Mouse (Mus musculus) embryonic fibroblast, embryonic 13.5 days (primary cell): ENCODE data around the gene Ccdc138. TPM values are rescaled to one million over a fixed set of nuclear protein-coding genes. Genes with fewer than 3 reads are reported as not detected.

Experiments
- H3K27ac ChIP-seq: 2 replicates; pipeline ENCODE4 v1.5.1; 2012; ENCODE audit warnings: low read length, control low read depth, inconsistent platforms; ENCODE audit not compliant: insufficient read depth
- H3K4me1 ChIP-seq: 2 replicates; pipeline ENCODE4 v1.6.1; 2011; ENCODE audit warnings: low read length; ENCODE audit not compliant: control insufficient read depth, insufficient read depth
- H3K4me3 ChIP-seq: 2 replicates; pipeline ENCODE4 v1.5.1; 2011; ENCODE audit warnings: mild to moderate bottlenecking, control low read depth, low read length; ENCODE audit not compliant: insufficient read depth
- CTCF ChIP-seq: IDR thresholded peaks from 2 replicates; pipeline ENCODE4 v1.5.1; 2011; ENCODE audit warnings: mild to moderate bottlenecking, control low read depth, low read length, moderate library complexity, borderline replicate concordance; ENCODE audit not compliant: insufficient read depth
- POLR2A ChIP-seq: IDR thresholded peaks from 2 replicates; pipeline ENCODE4 v1.6.1; 2011; ENCODE audit warnings: low read depth, mild to moderate bottlenecking, control low read depth, low read length, moderate library complexity
- polyA plus RNA-seq: library from polyadenylated mRNA; stranded (reverse); fragments of >200 nt; gene quantifications from 2 replicates; pipeline ENCODE4 v1.2.4, GENCODE M21; 2011; ENCODE audit warnings: low read depth; ENCODE audit not compliant: missing spikeins, insufficient read length

Gene Ccdc138
- 1.7 and 3.5 TPM in 2 replicates for polyA plus RNA-seq

DNA sequence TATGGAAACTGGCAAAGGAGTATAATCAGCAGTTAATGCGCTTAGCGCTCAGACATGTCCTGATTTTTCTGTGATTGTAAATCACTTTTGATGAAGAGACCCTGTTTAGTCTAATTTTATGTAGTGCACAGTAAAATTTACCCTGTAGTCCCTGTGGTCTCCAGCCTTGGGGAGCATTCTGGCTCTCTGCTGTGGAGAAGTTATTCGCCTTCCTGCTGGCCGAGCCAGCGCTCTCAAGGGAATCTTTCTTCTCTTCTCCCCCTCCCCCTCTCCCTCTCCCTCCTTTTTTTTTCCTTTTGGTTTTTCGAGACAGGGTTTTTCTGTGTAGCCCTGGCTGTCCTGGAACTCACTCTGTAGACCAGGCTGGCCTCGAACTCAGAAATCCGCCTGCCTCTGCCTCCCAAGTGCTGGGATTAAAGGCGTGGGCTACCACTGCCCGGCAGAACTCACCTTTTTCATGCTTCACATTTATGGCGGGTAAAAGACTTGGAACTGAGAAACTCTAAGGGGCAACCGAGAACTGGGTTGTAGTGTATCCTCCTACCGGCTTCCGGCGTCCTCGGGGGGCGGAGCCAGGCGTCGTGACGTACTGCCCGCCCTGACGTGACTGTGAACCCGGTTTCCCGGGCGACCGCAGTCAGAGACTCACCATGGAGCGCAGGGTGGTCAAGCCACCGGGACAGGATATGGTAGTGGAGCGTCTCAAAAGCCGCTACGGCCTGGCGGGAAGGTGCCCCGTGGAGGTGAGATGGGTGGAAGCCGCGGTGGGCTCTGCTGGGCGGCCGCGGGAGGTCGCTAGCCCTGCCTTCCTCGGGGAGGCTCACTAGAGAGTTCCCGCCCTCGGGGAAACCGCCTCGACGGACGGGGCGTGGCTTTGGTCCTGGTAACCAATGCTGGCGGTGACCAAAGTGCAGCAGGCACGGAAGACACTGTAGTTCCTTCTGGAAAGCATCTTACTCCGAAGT is at the start of gene Ccdc138:
Gene Ccdc138, plus strand, starts transcription at position 629 of the 965 bp plus-strand sequence.
- H3K4me1 ChIP-seq = no peaks in the 10 kb centered on the region
- H3K27ac ChIP-seq = peak within 1 kb of the TSS; percentile 60
- H3K4me3 ChIP-seq = peak within 1 kb of the TSS; percentile 57
- TF ChIP-seq POLR2A (peak; percentile 68), CTCF (no peak)

DNA sequence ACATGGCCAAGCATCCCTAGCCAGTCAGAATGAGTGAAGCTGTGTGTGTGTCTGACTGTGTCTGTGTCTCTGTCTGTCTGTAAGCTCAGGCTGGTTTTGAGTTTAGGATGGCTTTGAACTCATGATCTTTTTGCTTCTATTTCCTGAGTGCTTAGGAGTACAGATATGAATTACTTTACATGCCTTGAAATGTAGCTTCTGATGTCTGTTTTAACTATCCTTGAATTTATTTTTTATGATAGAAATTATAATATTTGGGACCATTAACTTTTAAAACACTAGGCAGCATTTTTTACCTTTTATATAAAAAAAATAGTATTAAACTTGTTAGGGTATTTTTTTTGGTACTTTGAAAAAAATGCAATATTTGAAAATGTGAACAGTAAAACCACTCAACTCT is 46.2 kb upstream of the Ccdc138 start:
- Histone ChIP-seq H3K27ac (no peak overlapping the region), H3K4me1 (no peaks in the 10 kb centered on the region), H3K4me3 (no peak overlapping the region)
- no peak for TF ChIP-seq POLR2A
- TF ChIP-seq CTCF = no peak

DNA sequence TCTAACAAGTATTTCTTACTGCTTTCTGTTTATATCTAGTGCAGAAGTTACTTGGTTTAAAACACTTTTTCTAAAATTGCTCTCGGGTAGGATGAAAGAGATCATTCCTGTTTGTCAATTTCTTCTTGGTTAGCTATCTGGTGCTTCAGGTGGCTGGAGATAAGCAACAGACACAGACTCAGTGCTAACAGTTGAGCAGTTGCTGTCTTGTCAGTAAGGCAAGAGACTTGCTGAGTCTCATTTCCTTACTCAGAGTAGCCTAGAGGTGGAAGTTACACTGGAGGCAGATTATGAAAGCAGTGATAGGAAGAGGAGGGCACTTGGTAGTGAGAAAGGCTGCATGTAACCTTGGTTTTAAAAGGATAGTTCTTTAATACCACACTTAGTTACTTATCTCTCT is 45.6 kb upstream of the Ccdc138 start:
- Histone ChIP-seq H3K27ac (no peak overlapping the region), H3K4me3 (no peak overlapping the region), H3K4me1 (no peaks in the 10 kb centered on the region)
- TF ChIP-seq CTCF (no peak), POLR2A (no peak)

DNA sequence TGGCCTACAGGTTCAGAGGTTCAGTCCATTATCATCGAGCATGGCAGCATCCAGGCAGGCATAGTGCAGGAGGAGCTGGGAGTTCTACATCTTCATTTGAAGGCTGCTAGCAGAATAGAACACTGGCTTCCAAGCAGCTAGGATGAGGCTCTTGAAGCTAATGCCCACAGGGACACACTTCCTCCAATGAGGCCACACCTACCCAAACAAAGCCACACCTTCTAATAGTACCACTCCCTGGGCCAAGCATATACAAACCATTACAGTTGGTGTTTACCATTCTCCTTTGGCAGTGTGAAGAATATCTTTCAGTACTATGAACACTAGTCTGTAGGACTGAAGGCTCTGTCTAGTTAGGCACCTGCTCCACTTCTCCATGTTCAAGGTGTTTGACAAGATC is 37.9 kb upstream of the Ccdc138 start:
- Histone ChIP-seq H3K4me3 (no peak overlapping the region), H3K4me1 (no peaks in the 10 kb centered on the region), H3K27ac (no peak overlapping the region)
- TF ChIP-seq POLR2A (no peak), CTCF (no peak)

- Histone ChIP-seq H3K27ac (no peak overlapping the region), H3K4me3 (no peak overlapping the region), H3K4me1 (no peaks in the 10 kb centered on the region)
- no peak for TF ChIP-seq CTCF
- TF ChIP-seq POLR2A = no peak
These were observed 20.5 kb upstream of the Ccdc138 start for GRCm38 (mm10) chr10:58477086-58477755.

DNA sequence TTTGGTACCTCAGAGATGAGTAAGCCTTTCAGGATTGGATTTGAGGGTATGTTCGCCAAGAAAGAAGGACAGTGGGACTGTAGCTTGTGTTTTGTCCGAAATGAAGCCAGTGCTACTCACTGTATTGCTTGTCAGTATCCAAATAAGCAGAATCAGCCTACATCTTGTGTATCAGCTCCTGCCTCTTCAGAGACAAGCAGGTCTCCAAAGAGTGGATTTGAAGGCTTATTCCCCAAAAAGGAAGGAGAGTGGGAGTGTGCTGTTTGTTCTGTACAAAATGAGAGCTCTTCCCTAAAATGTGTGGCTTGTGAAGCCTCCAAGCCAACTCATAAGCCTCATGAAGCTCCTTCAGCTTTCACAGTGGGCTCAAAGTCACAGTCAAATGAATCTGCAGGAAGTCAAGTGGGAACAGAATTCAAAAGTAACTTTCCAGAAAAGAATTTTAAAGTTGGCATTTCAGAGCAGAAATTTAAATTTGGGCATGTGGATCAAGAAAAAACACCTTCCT is 19.6 kb upstream of the Ccdc138 start:
- Histone ChIP-seq H3K27ac (no peak overlapping the region), H3K4me3 (no peak overlapping the region), H3K4me1 (no peaks in the 10 kb centered on the region)
- TF ChIP-seq POLR2A = no peak
- TF ChIP-seq CTCF = no peak

DNA sequence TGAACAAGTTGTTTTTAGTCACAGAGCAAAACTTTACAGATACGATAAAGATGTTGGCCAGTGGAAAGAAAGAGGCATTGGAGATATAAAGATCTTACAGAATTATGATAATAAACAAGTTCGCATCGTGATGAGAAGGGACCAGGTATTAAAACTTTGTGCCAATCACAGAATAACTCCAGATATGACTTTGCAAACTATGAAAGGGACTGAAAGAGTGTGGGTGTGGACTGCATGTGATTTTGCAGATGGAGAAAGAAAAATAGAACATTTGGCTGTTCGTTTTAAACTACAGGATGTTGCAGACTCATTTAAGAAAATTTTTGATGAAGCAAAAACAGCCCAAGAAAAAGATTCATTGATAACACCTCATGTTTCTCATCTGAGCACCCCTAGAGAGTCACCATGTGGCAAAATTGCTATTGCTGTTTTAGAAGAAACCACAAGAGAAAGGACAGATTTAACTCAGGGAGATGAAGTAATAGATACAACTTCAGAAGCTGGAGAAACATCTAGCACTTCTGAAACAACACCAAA is 17.7 kb upstream of the Ccdc138 start:
- H3K27ac ChIP-seq = no peak overlapping the region
- no peaks in the 10 kb centered on the region for H3K4me1 ChIP-seq
- no peak overlapping the region for H3K4me3 ChIP-seq
- TF ChIP-seq CTCF (no peak), POLR2A (no peak)

GRCm38 (mm10) chr10:58491031-58491430 is 6.7 kb upstream of the Ccdc138 start:
- H3K27ac ChIP-seq = no peak overlapping the region; the same call in 1 of the 2 replicates
- no peaks in the 10 kb centered on the region for H3K4me1 ChIP-seq
- TF ChIP-seq CTCF = no peak
- no peak for TF ChIP-seq POLR2A

DNA sequence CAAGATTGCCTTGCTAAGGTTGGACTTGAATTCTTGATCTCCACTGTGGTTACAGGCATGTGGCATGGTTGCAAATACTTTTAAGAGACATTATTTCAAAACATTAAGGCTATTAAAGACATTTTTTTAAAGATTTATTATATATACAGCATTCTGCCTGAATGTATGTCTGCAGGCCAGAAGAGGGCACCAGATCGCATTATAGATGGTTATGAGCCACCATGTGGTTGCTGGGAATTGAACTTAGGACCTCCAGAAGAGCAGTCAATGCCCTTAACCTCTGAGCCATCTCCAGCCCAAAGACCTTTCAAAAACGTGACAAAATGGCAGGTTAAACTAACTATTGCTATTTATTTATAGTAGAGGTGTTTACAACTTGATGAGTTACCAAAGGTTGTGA is 2.1 kb upstream of the Ccdc138 start:
- no peak for TF ChIP-seq CTCF
- TF ChIP-seq POLR2A = no peak
- H3K27ac ChIP-seq = no peak overlapping the region

More at GRCm38 (mm10) chr10:58491031-58491430, 6.7 kb upstream of the Ccdc138 start:
- no peak overlapping the region for H3K4me3 ChIP-seq

GRCm38 (mm10) chr10:58496732-58497131 is 1.0 kb upstream of the Ccdc138 start:
- Histone ChIP-seq H3K27ac (no peak overlapping the region), H3K4me3 (no peak overlapping the region), H3K4me1 (no peaks in the 10 kb centered on the region)
- TF ChIP-seq POLR2A (no peak), CTCF (no peak)

More for the DNA sequence above, 2.1 kb upstream of the Ccdc138 start:
- H3K4me1 ChIP-seq = no peaks in the 10 kb centered on the region
- no peak overlapping the region for H3K4me3 ChIP-seq
